Mouse (Mus musculus): ENCODE data around the gene Numbl. TPM values are rescaled to one million over a fixed set of nuclear protein-coding genes. Genes with fewer than 3 reads are reported as not detected.
A peak's percentile ranks its signal among the peaks of the same experiment; 100 is the strongest.

Numbl gene
- polyA plus RNA-seq, 1 experiment, result 11.7 TPM

DNA sequence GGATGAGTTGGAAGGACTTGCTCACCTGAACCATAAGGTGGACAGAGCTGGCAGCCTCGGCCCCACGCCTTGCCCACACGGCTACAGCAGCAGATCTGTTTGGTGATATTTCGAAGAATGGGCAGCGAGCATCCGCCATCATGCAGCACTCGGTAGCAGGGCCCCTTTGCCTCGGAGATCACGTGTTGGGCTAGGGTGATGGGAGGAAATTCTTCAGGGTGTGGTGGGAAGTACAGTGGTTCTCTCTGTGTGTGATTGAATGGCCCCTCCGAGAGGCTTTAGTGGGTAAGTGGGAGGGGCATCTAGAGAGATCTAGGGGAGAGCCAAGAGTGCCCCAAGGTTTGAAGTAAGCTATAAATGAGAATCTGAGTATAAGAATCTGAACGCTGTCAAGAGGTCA lies 69.9 kb downstream of the Numbl start:
- H3K36me3 ChIP-seq (ENCODE audit: control insufficient read depth, insufficient read depth), result no peaks in the 10 kb centered on the region
- H3K4me3 ChIP-seq (ENCODE audit: insufficient read depth, poor library complexity, severe bottlenecking), result no peak overlapping the region
- no peaks in the 10 kb centered on the region for H3K79me2 ChIP-seq (ENCODE audit: control insufficient read depth, insufficient read depth)
- H3K27me3 ChIP-seq (ENCODE audit: control insufficient read depth, insufficient read depth, insufficient read length), result no peaks in the 10 kb centered on the region
- H3ac ChIP-seq (ENCODE audit: control insufficient read depth, insufficient read length, low read depth), result no peak overlapping the region
- TF ChIP-seq CEBPB (IDR thresholded peaks at IDR 0.05; ENCODE audit: low read depth) (no peak), MYOD1 (IDR thresholded peaks at IDR 0.05; ENCODE audit: control insufficient read depth, insufficient read length, low read depth) (no peak), FOSL1 (IDR thresholded peaks at IDR 0.05; ENCODE audit: insufficient read depth, low read length, poor library complexity, severe bottlenecking) (no peak), CTCF (IDR thresholded peaks at IDR 0.05; ENCODE audit: control insufficient read depth, insufficient read depth, insufficient read length) (no peak), USF1 (IDR thresholded peaks at IDR 0.05; ENCODE audit: low read depth) (no peak), MAX (IDR thresholded peaks at IDR 0.05) (no peak), MYOG (IDR thresholded peaks at IDR 0.05; ENCODE audit: control insufficient read depth, extremely low read depth, insufficient read length) (no peak)
- no peaks in the 10 kb centered on the region for H3K79me3 ChIP-seq (ENCODE audit: low read depth)

DNA sequence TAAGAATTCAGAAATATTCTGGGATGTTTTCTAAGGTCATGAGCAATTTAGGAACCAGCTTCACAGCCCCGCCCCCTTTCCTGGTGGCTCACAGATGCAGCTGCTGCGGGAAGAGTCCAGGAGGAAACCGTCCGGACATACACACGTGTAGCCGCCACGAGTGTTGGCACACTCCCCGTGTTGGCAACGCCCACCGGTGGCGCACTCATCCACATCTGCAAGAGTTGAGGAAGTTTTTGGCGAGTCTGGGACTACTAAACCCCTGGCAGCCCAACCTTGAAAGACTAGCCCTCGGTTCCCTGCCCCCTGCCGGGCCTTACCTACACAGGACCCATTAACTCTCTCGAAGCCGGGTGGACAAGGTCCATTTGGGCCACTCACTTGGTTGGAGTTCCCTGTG lies 70.4 kb downstream of the Numbl start:
- Histone ChIP-seq H3K36me3 (ENCODE audit: control insufficient read depth, insufficient read depth) (no peaks in the 10 kb centered on the region), H3K4me3 (ENCODE audit: insufficient read depth, poor library complexity, severe bottlenecking) (no peak overlapping the region), H3K79me3 (ENCODE audit: low read depth) (no peaks in the 10 kb centered on the region), H3ac (ENCODE audit: control insufficient read depth, insufficient read length, low read depth) (no peak overlapping the region), H3K27me3 (ENCODE audit: control insufficient read depth, insufficient read depth, insufficient read length) (no peaks in the 10 kb centered on the region), H3K79me2 (ENCODE audit: control insufficient read depth, insufficient read depth) (no peaks in the 10 kb centered on the region)
- TF ChIP-seq USF1 (IDR thresholded peaks at IDR 0.05; ENCODE audit: low read depth) (no peak), MAX (IDR thresholded peaks at IDR 0.05) (no peak), CTCF (IDR thresholded peaks at IDR 0.05; ENCODE audit: control insufficient read depth, insufficient read depth, insufficient read length) (no peak), MYOD1 (IDR thresholded peaks at IDR 0.05; ENCODE audit: control insufficient read depth, insufficient read length, low read depth) (no peak), FOSL1 (IDR thresholded peaks at IDR 0.05; ENCODE audit: insufficient read depth, low read length, poor library complexity, severe bottlenecking) (no peak), MYOG (IDR thresholded peaks at IDR 0.05; ENCODE audit: control insufficient read depth, extremely low read depth, insufficient read length) (no peak), CEBPB (IDR thresholded peaks at IDR 0.05; ENCODE audit: low read depth) (no peak)

DNA sequence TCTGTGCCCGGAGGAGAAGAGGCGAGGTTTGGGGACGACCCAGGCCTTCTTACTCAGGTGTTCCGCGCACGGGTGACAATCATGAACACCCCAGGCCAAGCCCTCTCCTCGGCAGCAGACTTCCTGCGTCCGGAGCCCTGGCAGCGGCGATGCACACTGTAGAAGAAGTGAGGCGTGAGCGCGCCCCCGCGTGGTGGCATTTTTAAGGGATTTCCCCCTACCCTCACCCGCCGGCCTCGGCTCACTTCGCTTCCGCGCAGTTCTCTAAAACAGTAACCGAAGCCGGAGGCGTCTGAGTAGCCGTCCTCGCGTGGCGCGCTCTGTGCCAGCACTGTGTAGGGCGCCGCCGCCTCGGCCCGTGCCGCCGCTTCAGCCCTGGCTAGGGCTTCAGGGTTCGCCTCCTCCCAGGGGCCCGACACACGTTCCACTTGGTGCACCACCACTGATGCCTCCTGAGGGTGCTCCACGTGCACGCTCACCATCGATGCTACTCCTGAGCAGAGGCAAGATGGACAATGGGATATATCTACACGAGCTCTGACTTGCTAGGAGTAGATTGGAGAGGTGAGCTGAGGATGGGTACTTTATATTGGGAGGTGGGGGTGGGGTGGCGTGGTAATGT lies 71.2 kb downstream of the Numbl start:
- Histone ChIP-seq H3K79me3 (ENCODE audit: low read depth) (no peaks in the 10 kb centered on the region), H3K79me2 (ENCODE audit: control insufficient read depth, insufficient read depth) (no peaks in the 10 kb centered on the region), H3ac (ENCODE audit: control insufficient read depth, insufficient read length, low read depth) (peak overlapping the region; percentile 32), H3K36me3 (ENCODE audit: control insufficient read depth, insufficient read depth) (no peaks in the 10 kb centered on the region), H3K27me3 (ENCODE audit: control insufficient read depth, insufficient read depth, insufficient read length) (no peaks in the 10 kb centered on the region), H3K4me3 (ENCODE audit: insufficient read depth, poor library complexity, severe bottlenecking) (no peak overlapping the region)
- TF ChIP-seq MAX (IDR thresholded peaks at IDR 0.05), result no peak
- peak; percentile 72 for TF ChIP-seq CTCF (IDR thresholded peaks at IDR 0.05; ENCODE audit: control insufficient read depth, insufficient read depth, insufficient read length)
- TF ChIP-seq FOSL1 (IDR thresholded peaks at IDR 0.05; ENCODE audit: insufficient read depth, low read length, poor library complexity, severe bottlenecking), result no peak
- no peak for TF ChIP-seq CEBPB (IDR thresholded peaks at IDR 0.05; ENCODE audit: low read depth)
- TF ChIP-seq MYOG (IDR thresholded peaks at IDR 0.05; ENCODE audit: control insufficient read depth, extremely low read depth, insufficient read length), result no peak

DNA sequence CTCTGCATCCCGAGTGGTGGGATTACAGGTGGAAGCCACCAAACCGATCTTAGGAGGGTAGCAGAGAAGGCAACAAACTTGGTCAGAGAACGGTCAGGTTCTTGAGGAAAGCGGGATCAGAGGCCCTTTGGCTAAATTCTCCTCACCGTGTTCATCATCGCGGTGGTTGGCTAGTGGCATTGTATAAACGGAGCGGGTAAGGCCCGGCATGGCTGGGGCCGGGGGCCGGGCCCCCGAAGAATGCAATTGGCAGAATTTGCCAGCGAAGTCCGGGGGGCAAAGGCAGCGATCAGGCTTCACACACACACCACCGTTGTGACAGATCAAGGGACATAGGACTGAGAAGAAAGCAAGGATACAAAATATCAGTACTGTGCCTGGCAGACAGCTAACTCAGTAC lies 71.7 kb downstream of the Numbl start:
- Histone ChIP-seq H3K79me3 (ENCODE audit: low read depth) (no peaks in the 10 kb centered on the region), H3K36me3 (ENCODE audit: control insufficient read depth, insufficient read depth) (no peaks in the 10 kb centered on the region), H3K79me2 (ENCODE audit: control insufficient read depth, insufficient read depth) (no peaks in the 10 kb centered on the region), H3ac (ENCODE audit: control insufficient read depth, insufficient read length, low read depth) (no peak overlapping the region), H3K27me3 (ENCODE audit: control insufficient read depth, insufficient read depth, insufficient read length) (no peaks in the 10 kb centered on the region), H3K4me3 (ENCODE audit: insufficient read depth, poor library complexity, severe bottlenecking) (no peak overlapping the region)
- TF ChIP-seq MYOG (IDR thresholded peaks at IDR 0.05; ENCODE audit: control insufficient read depth, extremely low read depth, insufficient read length) (no peak), CTCF (IDR thresholded peaks at IDR 0.05; ENCODE audit: control insufficient read depth, insufficient read depth, insufficient read length) (no peak), CEBPB (IDR thresholded peaks at IDR 0.05; ENCODE audit: low read depth) (no peak), MYOD1 (IDR thresholded peaks at IDR 0.05; ENCODE audit: control insufficient read depth, insufficient read length, low read depth) (no peak), FOSL1 (IDR thresholded peaks at IDR 0.05; ENCODE audit: insufficient read depth, low read length, poor library complexity, severe bottlenecking) (no peak), USF1 (IDR thresholded peaks at IDR 0.05; ENCODE audit: low read depth) (no peak), MAX (IDR thresholded peaks at IDR 0.05) (no peak)

DNA sequence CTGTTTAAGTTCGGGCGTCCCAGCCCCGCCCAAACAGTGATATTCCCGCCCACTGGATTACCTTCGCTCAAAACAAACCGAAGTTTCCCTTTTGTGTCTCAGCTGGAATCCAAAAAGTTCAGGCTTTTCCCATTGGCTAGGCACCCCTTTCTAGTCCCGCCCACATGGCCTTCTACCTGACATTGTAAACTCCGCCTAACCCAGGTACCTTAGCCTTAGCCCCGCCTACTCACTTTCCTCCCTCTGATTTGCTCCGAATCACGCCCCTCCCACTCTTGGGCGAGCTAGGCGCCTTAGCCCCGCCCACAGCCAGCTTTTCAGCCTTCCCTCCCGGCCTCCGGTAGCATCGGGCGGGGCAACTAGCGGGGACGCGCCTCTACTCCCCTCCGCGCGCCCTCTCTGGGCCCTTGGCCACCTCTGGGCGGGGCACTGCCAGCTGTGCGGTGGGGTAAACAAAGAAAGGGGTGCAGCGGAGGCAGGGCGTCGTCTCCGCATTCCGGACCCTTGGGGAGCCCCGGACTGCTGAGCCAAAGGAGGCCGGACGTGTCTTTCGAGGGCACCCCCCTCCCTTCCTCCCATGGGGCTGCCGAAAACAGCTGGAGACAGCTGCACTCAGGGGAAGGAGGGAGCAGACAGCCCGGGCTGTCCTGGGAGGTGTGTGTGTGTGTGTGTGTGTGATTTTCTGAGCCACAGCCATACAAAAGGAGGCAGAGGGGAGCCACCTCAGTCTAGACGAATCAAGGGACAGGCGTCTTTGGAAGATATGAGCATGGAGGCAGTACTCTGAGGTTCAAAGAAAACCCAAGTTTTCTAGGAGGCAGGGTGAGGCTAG lies 72.7 kb downstream of the Numbl start:
- Histone ChIP-seq H3K27me3 (ENCODE audit: control insufficient read depth, insufficient read depth, insufficient read length) (no peaks in the 10 kb centered on the region), H3K79me2 (ENCODE audit: control insufficient read depth, insufficient read depth) (no peaks in the 10 kb centered on the region), H3K4me3 (ENCODE audit: insufficient read depth, poor library complexity, severe bottlenecking) (peak overlapping the region; percentile 28), H3ac (ENCODE audit: control insufficient read depth, insufficient read length, low read depth) (peak overlapping the region; percentile 2), H3K79me3 (ENCODE audit: low read depth) (no peaks in the 10 kb centered on the region), H3K36me3 (ENCODE audit: control insufficient read depth, insufficient read depth) (no peaks in the 10 kb centered on the region)
- TF ChIP-seq MYOD1 (IDR thresholded peaks at IDR 0.05; ENCODE audit: control insufficient read depth, insufficient read length, low read depth), result peak; percentile 91
- no peak for TF ChIP-seq CEBPB (IDR thresholded peaks at IDR 0.05; ENCODE audit: low read depth)
